Mouse (Mus musculus) c-Kit-positive CD71-negative TER-119-negative erythroid progenitor cells, embryonic 14.5 days (primary cell): ENCODE data around the gene Inafm2.

ENCODE experiments used
- DNase-seq: peaks from one replicate; pipeline ENCODE4 v3.0.0-alpha.2; 2013; ENCODE audit warnings: low read depth

The Inafm2 gene

GRCm38 (mm10) chr2:118783093-118783492 is 37.5 kb downstream of the Inafm2 start:
- no peak for DNase-seq

- DNase-seq: no peak
Measured at GRCm38 (mm10) chr2:118783663-118784062, 38.1 kb downstream of the Inafm2 start.

GRCm38 (mm10) chr2:118786525-118786924 is 41.0 kb downstream of the Inafm2 start:
- no peak for DNase-seq

DNA sequence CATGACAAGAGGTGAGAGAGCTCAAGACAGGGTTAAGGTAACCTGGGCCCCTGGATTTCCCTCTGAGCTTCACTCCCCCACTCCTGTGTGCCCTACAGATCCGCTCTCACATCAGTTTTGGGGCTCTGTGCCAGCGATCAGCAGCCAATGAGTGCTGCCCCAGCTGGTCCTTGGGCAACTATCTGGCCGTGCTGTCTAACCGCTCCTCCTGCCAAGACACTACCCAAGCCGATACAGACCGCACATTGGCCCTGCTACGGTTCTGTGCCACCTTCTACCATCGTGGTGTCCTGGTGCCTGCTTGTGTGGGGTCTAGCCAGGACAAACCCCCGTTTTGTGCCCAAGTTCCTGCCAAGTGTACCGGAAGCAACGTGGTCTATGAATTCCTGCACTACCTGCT is 43.9 kb downstream of the Inafm2 start:
- no peak for DNase-seq

- no peak for DNase-seq
Measured at GRCm38 (mm10) chr2:118790221-118790550, 44.6 kb downstream of the Inafm2 start.

- DNase-seq: no peak
Measured at GRCm38 (mm10) chr2:118790551-118791525, 45.3 kb downstream of the Inafm2 start.

- DNase-seq: no peak
Measured at GRCm38 (mm10) chr2:118791591-118792258, 46.2 kb downstream of the Inafm2 start.

- no peak for DNase-seq
Measured at GRCm38 (mm10) chr2:118792259-118792613, 46.7 kb downstream of the Inafm2 start.

- DNase-seq: no peak
Measured at GRCm38 (mm10) chr2:118793636-118794035, 48.1 kb downstream of the Inafm2 start.
